Mouse (Mus musculus) ES-Bruce4 (cell line): ENCODE measurements at regions not wholly inside any gene's neighbourhood (a gene's known extent, or its start where the extent isn't known, plus 50 kb on each side); places are given as distances from the start of the nearest gene placed in this dataset.

Experiments
- CTCF ChIP-seq: IDR thresholded peaks from one replicate; pipeline ENCODE4 v1.8.1; 2011; ENCODE audit warnings: low read depth, low read length
- EP300 ChIP-seq: IDR thresholded peaks from 2 replicates; pipeline ENCODE4 v1.6.1; 2011; ENCODE audit warnings: low read depth, low read length; ENCODE audit not compliant: insufficient read depth
- POLR2A ChIP-seq: IDR thresholded peaks from one replicate; pipeline ENCODE4 v1.8.1; 2011; ENCODE audit warnings: low read length; ENCODE audit not compliant: insufficient read depth

- TF ChIP-seq EP300, result no peak
- TF ChIP-seq POLR2A, result no peak
- TF ChIP-seq CTCF, result no peak
Observed at GRCm38 (mm10) chr4:137185001-137185400, 92.3 kb upstream of the Wnt4 start.
